Mouse (Mus musculus) lung, embryonic 14.5 days (tissue): ENCODE data around the gene Hnrnpk. TPM values are rescaled to one million over a fixed set of nuclear protein-coding genes. Genes with fewer than 3 reads are reported as not detected.
A peak's percentile ranks its signal among the peaks of the same experiment; 100 is the strongest.

Source experiments
- ATAC-seq: fragments of 200-750 bp; cut with Nextera tagmentation; 2 replicates; pipeline ENCODE4 v1.8.0; 2017; ENCODE audit warnings: mild to moderate bottlenecking, moderate TSS enrichment, moderate library complexity; ENCODE audit not compliant: insufficient read depth
- DNase-seq: peaks from one replicate; pipeline ENCODE4 v3.0.0-alpha.2; 2015
- H3K27ac ChIP-seq: fragments of 300-500 bp; sonication (generic); 2 replicates; pipeline ENCODE4 v1.5.1; 2014; ENCODE audit warnings: low read depth, mild to moderate bottlenecking, moderate library complexity
- H3K27me3 ChIP-seq: fragments of 300-500 bp; sonication (generic); 2 replicates; pipeline ENCODE4 v1.6.1; 2014; ENCODE audit warnings: low read length, control low read depth; ENCODE audit not compliant: insufficient read depth
- H3K36me3 ChIP-seq: fragments of 300-500 bp; sonication (generic); 2 replicates; pipeline ENCODE4 v1.6.1; 2014; ENCODE audit warnings: control low read depth; ENCODE audit not compliant: insufficient read depth
- H3K4me1 ChIP-seq: fragments of 300-500 bp; sonication (generic); 2 replicates; pipeline ENCODE4 v1.6.1; 2014; ENCODE audit warnings: antibody characterized with exemption, control low read depth; ENCODE audit not compliant: insufficient read depth
- H3K4me2 ChIP-seq: fragments of 300-500 bp; sonication (generic); 2 replicates; pipeline ENCODE4 v1.6.1; 2014; ENCODE audit warnings: mild to moderate bottlenecking
- H3K4me3 ChIP-seq: fragments of 300-500 bp; sonication (generic); 2 replicates; pipeline ENCODE4 v1.5.1; 2014; ENCODE audit warnings: low read depth, low read length
- H3K9ac ChIP-seq: fragments of 300-500 bp; sonication (generic); 2 replicates; pipeline ENCODE4 v1.6.1; 2014
- H3K9me3 ChIP-seq: fragments of 300-500 bp; sonication (generic); 2 replicates; pipeline ENCODE4 v1.6.1; 2016; ENCODE audit warnings: low read depth, low read length, control low read depth
- CTCF ChIP-seq: IDR thresholded peaks from 2 replicates; pipeline ENCODE4 v1.5.1; 2016; ENCODE audit warnings: antibody characterized with exemption, low read depth
- WGBS: fragments of 180-500 bp; shearing (Covaris S2); extraction: QIAGEN DNeasy Blood & Tissue Kit; methylation state at CpG from one replicate; pipeline ENCODE4 v1.1.7; 2014; 5-methylcytosine and 5-hydroxymethylcytosine counted together
- polyA plus RNA-seq: library from polyadenylated mRNA; unstranded; fragments of >200 nt; fragmentation: Nextera tagmentation; extraction: Ambion mirVana; gene quantifications from 2 replicates; pipeline ENCODE4 v1.2.1, GENCODE M21; 2014

The Hnrnpk gene
- polyA plus RNA-seq, 1 experiment from 2014 or later, result 1,795 TPM

DNA sequence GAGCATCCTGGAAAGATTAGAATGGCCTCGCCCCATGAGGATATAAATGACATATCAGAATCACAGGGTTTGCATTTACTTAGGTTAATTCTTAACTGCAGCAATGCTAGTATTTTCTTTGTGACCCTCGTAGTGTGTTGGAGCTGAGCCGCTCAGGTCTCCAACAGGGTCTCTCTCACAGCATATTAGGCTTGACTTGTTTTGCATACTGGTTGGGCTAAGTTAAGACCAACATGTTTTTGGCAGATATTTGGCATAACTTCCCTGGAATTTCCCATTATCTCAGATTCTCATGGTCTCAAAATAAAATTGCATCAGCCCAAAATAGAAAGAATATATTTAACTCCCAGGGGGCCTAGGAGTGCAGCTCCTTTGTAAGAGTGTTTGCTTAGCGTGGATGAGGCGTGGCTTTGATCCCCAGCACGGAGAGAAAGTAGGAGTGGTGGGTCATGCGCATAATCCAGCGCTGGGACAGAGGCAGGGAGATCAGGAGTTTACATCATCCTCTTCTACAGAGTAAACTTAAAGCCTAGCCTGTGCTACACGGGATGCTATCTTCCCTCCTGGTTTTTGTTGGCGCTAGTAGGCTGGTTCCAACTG is 20.0 kb upstream of the Hnrnpk start:
- Histone ChIP-seq H3K9me3 (no peaks in the 10 kb centered on the region), H3K4me3 (no peak overlapping the region), H3K36me3 (no peaks in the 10 kb centered on the region), H3K9ac (no peak overlapping the region), H3K27ac (peak overlapping the region; percentile 63; the same call in 1 of the 2 replicates), H3K4me1 (0 out of 2 replicates have a peak, but pooled peaks cover 4% of the 10 kb centered on the region), H3K27me3 (no peaks in the 10 kb centered on the region), H3K4me2 (no peak overlapping the region)
- no peak for TF ChIP-seq CTCF
- WGBS, result 28% methylated on average over 10 of the region's 10 CpGs
- DNase-seq (peak; percentile 81), ATAC-seq (peak; percentile 90)

DNA sequence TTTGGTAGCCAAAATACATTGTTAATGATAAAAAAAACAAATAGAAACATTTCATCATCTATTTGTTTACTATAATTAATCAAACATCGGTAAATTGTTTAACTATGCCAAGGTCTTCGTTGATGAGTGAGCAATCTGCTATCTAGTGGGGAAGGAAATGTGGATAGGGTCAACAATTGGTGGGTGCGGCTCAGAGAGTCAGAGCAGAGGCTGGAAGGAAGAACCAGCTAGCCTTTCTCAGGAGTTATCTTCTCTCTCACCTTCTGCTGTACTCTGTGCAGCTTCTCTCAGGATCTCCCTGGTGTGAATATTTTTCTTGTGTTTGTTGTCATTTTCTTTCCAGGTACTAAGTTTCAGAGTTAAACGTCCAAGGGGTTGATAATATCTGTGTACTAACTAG is 19.1 kb upstream of the Hnrnpk start:
- no peaks in the 10 kb centered on the region for H3K9me3 ChIP-seq
- no peak overlapping the region for H3K27ac ChIP-seq
- H3K4me2 ChIP-seq, result no peak overlapping the region
- no peak overlapping the region for H3K4me3 ChIP-seq
- H3K36me3 ChIP-seq, result no peaks in the 10 kb centered on the region
- H3K9ac ChIP-seq, result no peak overlapping the region
- 0 out of 2 replicates have a peak, but pooled peaks cover 4% of the 10 kb centered on the region for H3K4me1 ChIP-seq
- no peaks in the 10 kb centered on the region for H3K27me3 ChIP-seq
- 63% methylated on average over 4 of the region's 4 CpGs for WGBS
- ATAC-seq, result no peak
- no peak for TF ChIP-seq CTCF
- no peak for DNase-seq

DNA sequence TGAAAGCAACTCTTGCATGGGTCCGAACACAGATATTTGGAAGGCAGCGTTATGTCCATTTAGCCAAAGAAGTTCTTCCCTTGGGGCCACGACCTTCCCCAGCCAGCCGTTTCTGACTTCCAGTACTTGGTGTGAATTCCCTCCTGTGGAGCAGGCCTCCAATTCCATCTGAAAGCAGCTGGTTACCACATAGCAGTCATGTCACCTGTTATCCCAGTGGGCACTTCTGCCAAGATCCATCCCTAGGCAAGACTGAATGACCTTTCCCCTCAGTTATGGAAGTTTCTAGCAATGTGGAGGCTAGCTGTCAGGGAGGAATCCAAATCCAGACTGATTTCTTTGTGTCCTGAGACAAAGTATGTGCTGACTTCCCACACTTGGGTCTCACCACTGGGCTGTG is 17.9 kb upstream of the Hnrnpk start:
- H3K9me3 ChIP-seq, result no peaks in the 10 kb centered on the region
- H3K27ac ChIP-seq, result no peak overlapping the region
- no peak for DNase-seq
- no peak overlapping the region for H3K9ac ChIP-seq
- WGBS, result 74% methylated on average over 4 of the region's 4 CpGs
- ATAC-seq, result no peak
- no peak for TF ChIP-seq CTCF
- H3K27me3 ChIP-seq, result no peaks in the 10 kb centered on the region
- no peaks in the 10 kb centered on the region for H3K36me3 ChIP-seq
- H3K4me2 ChIP-seq, result no peak overlapping the region
- H3K4me1 ChIP-seq, result 0 out of 2 replicates have a peak, but pooled peaks cover 4% of the 10 kb centered on the region
- no peak overlapping the region for H3K4me3 ChIP-seq

DNA sequence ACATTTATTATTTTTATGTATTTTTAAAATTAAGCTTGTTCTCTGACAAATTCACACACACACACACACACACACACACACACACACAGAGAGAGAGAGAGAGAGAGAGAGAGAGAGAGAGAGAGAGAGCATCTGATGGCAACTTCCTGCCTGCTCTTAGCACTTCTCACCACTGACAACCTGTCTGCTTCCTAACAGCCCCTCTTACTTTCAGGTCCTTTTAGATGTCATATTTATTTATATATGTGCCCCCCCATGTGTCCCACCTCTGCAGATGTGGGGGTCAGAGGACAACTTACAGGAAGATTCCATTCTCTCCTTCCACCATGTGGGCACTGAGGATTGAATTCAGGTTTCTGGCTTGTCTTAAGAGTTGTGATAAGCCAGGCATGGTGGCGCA is 16.1 kb upstream of the Hnrnpk start:
- no peak for DNase-seq

DNA sequence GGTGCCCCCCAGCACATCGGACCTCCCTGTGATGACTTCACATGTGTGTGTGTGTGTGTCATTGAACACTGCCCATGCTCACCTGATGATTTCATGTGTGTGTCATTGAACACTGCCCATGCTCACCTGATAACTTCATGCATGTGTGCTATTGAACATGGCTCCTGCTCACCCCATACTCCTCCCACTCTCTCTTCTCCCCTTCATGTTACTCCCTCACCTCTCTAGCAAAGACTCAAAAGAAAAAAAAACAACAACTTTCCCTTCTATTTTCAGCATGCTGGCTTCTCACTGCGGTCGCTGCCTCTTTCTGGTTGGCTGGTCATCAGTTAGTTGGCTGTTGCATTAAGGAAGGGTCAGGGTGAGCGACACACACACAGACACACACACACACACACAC is 15.5 kb upstream of the Hnrnpk start:
- no peak overlapping the region for H3K4me3 ChIP-seq
- no peaks in the 10 kb centered on the region for H3K27me3 ChIP-seq
- TF ChIP-seq CTCF, result no peak
- 86% methylated on average over 4 of the region's 4 CpGs for WGBS
- ATAC-seq, result no peak
- no peak overlapping the region for H3K4me2 ChIP-seq
- H3K36me3 ChIP-seq, result no peaks in the 10 kb centered on the region
- H3K9me3 ChIP-seq, result no peaks in the 10 kb centered on the region
- H3K9ac ChIP-seq, result no peak overlapping the region
- H3K4me1 ChIP-seq, result 0 out of 2 replicates have a peak, but pooled peaks cover 4% of the 10 kb centered on the region
- no peak overlapping the region for H3K27ac ChIP-seq
- no peak for DNase-seq

More for the DNA sequence above, 16.1 kb upstream of the Hnrnpk start:
- Histone ChIP-seq H3K9ac (no peak overlapping the region), H3K27ac (no peak overlapping the region), H3K4me2 (no peak overlapping the region), H3K4me3 (no peak overlapping the region), H3K27me3 (no peaks in the 10 kb centered on the region), H3K4me1 (0 out of 2 replicates have a peak, but pooled peaks cover 4% of the 10 kb centered on the region), H3K36me3 (no peaks in the 10 kb centered on the region), H3K9me3 (no peaks in the 10 kb centered on the region)
- TF ChIP-seq CTCF, result no peak
- no peak for ATAC-seq
- WGBS, result 79% methylated on average over 1 of the region's 1 CpGs

DNA sequence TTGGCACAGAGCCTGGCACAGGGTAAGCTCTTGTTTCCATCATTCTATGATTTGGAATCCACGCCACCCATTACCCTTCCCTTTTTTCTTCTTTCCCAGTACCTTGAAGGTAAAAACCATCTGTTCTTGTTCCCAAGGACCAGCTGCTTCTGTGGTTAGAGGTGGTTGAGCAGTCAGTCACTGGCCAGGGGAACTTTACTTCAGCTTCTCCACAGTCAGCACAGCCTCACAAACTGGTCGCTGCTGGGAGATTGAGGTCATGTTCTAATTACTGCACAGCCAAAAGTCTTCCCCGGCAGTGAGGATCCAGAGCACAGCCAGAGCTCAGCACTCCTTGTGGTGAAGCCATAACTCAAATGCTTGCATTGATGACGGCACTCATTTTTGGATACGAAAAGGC is 12.7 kb upstream of the Hnrnpk start:
- Histone ChIP-seq H3K4me1 (no peaks in the 10 kb centered on the region), H3K27me3 (no peaks in the 10 kb centered on the region)

DNA sequence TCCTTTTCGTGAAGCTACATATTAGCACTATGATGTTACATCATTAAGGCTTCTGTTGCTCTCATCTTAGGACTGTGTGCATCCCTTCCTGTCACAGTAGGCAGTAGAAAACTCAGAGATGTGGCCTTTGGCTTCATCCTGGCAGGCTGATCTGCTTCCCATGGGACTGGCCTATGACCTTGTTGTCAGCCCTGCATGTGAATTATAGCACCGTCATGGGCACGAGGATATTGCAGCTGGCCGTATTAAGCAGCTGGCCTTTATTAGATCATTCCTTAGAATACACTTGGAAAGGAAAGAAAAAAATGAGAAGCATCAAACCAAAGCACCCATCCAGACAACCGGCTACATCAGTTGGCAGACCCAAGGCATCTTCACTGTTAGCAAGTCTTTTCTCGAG is 12.2 kb upstream of the Hnrnpk start:
- DNase-seq, result no peak
- H3K4me3 ChIP-seq, result no peak overlapping the region
- TF ChIP-seq CTCF, result no peak
- WGBS, result 72% methylated on average over 6 of the region's 6 CpGs
- H3K4me2 ChIP-seq, result no peak overlapping the region
- H3K36me3 ChIP-seq, result peaks cover 1% of the 10 kb centered on the region; the same call in 1 of the 2 replicates
- H3K27ac ChIP-seq, result no peak overlapping the region
- H3K9me3 ChIP-seq, result no peaks in the 10 kb centered on the region
- no peaks in the 10 kb centered on the region for H3K4me1 ChIP-seq
- ATAC-seq, result no peak
- H3K9ac ChIP-seq, result no peak overlapping the region
- H3K27me3 ChIP-seq, result no peaks in the 10 kb centered on the region

More for the DNA sequence above, 12.7 kb upstream of the Hnrnpk start:
- Histone ChIP-seq H3K4me2 (no peak overlapping the region), H3K36me3 (no peaks in the 10 kb centered on the region), H3K4me3 (no peak overlapping the region), H3K9ac (no peak overlapping the region), H3K27ac (no peak overlapping the region), H3K9me3 (no peaks in the 10 kb centered on the region)
- DNase-seq, result no peak
- no peak for TF ChIP-seq CTCF
- no peak for ATAC-seq
- 78% methylated on average over 5 of the region's 5 CpGs for WGBS

DNA sequence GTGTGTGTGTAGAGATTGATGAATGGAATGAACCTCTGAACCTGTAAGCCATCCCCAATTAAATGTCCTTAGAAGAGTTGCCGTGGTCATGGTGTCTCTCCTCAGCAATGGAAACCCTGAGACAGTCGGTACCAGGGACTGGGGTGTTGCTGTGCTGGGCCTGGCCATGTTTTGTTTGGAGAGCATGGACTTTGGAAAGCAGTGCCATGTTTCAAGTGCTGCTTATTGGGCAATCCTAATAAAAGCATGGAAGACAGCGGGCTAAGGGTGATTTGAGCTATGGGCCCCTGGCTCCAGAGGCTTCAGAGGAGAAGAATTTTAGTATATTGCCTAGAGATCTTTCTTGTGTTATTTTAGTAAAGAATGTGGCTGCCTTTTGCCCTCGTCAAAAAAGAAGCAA is 7.9 kb upstream of the Hnrnpk start:
- Histone ChIP-seq H3K4me1 (no peaks in the 10 kb centered on the region), H3K4me3 (no peak overlapping the region), H3K27me3 (no peaks in the 10 kb centered on the region), H3K36me3 (peaks cover 8% of the 10 kb centered on the region; the same call in 1 of the 2 replicates), H3K27ac (no peak overlapping the region), H3K9me3 (no peaks in the 10 kb centered on the region), H3K4me2 (no peak overlapping the region), H3K9ac (no peak overlapping the region)
- DNase-seq, result no peak
- TF ChIP-seq CTCF, result no peak
- WGBS, result 90% methylated on average over 4 of the region's 4 CpGs
- no peak for ATAC-seq
